Mouse (Mus musculus) liver, postnatal 0 days (tissue): ENCODE data around the gene Ndufs7.

ENCODE experiments used
- CTCF ChIP-seq: sonication (generic); IDR thresholded peaks from 2 replicates; pipeline ENCODE4 v1.5.1; 2016; ENCODE audit warnings: antibody characterized with exemption, low read depth
- EP300 ChIP-seq: IDR thresholded peaks from 2 replicates; pipeline ENCODE4 v1.6.1; 2016; ENCODE audit warnings: antibody characterized with exemption, low read depth, mild to moderate bottlenecking

GRCm38 (mm10) chr10:80270099-80270498 is 21.2 kb downstream of the Ndufs7 start:
- no peak for TF ChIP-seq CTCF
- TF ChIP-seq EP300, result no peak
